Mouse (Mus musculus) cerebellum, adult 9-10 months (tissue): ENCODE measurements at regions not wholly inside any gene's neighbourhood (a gene's known extent, or its start where the extent isn't known, plus 50 kb on each side); places are given as distances from the start of the nearest gene placed in this dataset.
A peak's percentile ranks its signal among the peaks of the same experiment; 100 is the strongest.
"Not testable (repeated sequence)": the region's sequence is repeated elsewhere in the genome, so short reads cannot be mapped to it uniquely, and the experiment has no call there.

Experiments used
- DNase-seq: peaks from one replicate; pipeline ENCODE4 v3.0.0; 2022

DNA sequence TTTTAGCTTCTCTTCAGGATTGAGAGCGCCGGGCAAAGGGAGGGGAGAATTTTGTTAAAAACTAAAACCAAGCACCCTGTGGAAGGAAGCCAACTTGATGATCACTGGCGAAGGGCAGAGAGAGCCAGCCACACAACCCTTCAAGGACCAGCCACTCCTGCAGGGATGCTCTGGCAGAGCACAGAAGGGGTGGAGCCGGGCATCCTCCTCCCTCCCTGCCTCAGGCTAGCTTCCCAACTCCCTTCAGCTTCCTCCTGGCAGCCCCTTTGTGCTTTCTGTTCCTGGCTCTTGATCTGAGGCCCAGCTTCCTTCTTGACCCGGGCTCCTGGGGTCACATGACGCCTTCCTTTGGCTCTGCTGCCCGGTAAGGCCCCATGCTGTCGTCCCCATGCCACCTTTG is 591.8 kb upstream of the Gm10131 start:
- DNase-seq: no peak

DNA sequence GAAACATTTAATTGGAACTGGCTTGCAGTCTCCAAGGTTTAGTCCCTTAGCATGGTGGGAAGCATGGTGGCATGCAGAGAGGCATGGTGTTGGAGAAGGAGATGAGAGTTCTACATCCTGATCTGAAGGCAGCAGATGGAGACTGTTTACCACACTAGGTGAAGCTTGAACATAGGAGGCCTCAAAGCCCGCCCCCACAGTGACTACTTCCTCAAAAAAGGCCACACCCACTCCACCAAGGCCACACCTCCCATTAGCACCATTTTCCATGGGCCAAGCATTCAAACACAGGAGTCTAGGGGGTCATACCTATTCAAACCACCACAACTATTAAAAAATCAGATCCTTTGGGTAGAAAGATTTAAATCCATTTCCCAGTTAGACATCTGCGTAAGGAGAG is 591.3 kb upstream of the Gm10131 start:
- no peak for DNase-seq

DNA sequence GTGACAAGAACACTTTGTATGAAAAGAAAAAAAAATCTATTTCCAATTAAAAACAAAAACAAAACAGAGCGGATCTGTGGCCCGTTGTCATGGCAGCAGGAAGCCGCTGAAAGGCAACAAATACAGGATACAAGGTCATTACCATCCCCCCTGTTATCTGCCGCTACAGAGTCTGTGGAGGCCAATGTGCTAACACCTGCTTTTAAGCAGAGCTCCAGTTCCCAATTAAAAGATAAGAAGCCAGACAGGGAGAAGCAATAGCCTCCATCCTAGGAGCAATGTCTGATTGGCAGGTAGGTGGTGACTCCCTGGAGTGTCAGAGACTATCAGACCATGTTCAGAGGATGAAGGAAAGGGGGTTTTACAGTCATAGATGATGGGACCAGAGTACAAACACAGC is 587.5 kb upstream of the Gm10131 start:
- no peak for DNase-seq

DNA sequence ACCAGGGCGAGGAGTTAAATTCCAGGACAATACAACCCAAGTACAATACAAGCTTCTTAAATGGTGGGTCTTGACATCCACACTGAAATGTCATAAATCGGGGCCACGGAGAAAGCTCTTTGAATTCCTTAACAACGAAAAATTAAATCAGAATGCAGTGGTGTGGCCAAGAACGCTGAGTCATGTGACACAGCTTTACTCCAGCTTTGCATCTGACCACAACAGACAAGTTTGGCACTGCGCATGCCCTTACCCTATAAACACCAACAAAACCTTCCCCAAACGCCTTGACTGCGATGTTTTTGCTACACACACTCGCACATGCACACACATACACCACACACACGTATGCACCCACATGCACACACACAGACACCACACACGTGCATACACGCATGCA is 584.8 kb upstream of the Gm10131 start:
- DNase-seq: no peak

DNA sequence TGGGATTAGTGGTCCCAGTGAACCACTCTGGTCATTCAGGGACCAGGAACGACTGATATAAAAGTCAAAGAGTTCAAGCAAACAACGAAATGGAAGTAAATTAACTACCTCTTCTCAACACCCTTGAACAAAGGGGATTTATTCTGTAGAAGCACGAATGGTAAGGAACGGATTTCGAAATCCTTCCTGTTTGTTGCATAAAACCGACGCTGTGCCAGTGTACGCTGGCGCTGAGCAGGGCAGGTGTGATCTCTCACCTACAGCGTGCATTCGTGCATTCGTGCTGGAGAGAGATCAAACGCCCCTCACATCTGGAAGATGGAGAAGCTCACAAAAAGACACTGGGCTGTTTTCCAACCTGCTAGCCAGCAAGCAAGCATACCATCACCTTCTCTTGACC is 581.1 kb upstream of the Gm10131 start:
- DNase-seq: no peak

DNA sequence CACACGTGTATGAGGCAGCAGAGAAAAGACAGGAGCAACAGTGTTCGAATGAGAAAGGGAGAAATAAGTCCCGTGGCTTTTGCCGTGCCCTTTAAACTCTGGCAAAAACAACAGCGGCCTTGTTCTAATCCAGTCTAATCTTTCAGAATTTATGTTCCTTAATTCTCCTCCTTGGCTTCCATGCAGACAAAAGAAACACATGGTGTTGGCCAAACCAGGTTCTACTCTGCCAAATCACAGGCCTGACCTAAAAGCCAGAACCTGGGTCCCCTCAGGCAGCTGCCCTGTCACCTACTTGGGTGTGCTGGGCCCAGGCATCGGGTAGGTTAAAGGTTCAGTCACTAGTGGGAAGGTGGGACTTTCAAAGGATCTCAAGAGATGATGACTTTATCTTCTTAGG is 580.2 kb upstream of the Gm10131 start:
- no peak for DNase-seq

DNA sequence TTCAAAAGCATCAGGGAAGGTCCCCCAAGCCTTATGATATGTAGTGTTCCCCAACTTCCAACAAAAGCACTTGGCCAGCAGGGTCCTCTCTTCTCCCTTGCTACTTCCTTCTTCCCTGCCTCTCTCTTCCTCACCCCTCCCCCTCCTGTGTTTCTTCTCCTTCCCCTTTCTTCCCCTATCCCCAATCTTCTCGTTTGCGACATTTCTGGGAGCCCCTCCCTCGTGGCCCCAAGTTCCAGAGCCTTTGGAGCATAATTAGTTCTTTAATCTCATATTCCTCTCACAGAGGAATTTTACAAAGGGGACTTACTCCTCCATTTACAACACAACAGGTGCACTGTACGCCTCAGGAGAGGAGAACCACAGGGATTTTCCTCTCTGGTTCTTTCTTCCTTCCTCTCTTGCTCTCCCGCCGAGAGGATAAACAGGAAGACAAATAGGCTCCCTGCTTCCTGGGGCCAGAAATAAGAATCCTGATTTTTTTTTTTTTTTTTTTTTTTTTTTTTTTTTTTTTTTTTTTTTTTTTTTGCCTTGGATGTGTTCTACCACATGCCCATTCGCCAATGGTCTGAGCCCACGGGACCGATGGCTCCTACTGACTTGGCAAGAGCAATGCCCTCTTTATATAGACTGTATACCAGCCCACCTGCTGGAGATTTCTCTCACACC is 578.4 kb upstream of the Gm10131 start:
- no peak for DNase-seq

DNA sequence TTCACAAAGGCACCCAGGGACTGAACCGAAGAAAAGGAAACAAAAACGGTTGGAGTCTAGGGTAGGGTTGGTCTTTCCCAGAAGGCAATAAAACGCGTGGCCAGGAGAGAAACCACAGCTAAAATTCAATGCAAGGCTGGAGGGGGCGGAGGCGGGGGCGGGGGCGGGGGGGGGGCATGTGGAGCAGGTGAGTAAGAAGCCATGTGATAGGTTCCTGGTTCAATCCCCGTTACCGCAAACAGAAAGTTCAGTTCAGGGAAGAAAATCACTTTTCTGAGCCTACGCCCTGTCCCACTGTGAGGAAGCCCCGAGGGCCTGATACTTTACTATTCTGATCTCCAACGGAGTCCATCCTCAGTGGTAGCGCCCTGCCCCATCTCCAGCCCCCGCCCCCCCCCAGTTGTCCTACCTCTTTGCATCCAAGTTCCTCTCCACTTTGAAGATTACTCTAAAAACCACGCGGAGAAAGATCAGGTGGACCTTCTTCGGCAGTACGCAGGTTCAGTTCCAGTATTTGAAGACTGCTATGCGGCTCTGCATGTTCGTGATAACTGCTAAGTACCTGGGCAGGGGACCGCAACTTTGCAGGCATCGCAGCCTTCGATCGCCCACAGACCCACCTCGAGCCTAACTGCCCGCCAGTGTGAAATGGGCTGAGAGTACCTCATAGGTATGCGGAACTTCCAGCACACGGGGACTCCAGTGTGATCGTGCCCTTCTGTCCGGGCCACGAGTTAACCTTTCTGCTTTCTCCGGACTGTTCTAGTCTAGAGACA is 577.7 kb upstream of the Gm10131 start:
- DNase-seq: no peak

DNA sequence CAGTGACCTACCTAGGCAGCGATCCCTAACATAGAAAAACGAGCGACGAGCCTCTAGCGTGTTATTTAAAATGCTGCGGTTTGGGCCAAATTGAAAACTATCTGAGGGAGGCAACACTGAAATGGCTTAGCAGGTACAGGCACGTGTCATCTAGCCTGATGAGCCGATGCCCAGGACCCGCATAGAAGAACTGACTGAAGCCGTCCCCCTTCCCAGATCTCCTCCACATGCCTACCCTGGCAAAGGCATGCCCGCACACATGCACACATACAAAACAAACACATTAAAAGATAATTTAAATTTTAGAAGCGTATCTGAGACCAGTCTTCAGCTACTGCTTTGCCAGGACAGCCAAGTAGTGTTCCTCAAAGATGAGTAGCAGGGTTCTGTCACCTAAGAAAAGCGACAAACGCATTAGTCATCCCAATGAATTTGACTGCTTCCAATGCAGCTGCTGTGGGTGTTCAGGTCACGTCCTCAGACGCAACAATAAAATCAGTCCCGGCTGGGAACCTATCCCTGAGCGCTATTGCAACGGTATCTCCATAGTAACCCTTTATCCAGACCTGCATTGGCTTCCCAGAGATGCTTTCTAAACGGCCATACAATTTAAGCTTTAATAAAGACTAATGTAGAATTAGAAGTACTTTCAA is 577.0 kb upstream of the Gm10131 start:
- DNase-seq: no peak

DNA sequence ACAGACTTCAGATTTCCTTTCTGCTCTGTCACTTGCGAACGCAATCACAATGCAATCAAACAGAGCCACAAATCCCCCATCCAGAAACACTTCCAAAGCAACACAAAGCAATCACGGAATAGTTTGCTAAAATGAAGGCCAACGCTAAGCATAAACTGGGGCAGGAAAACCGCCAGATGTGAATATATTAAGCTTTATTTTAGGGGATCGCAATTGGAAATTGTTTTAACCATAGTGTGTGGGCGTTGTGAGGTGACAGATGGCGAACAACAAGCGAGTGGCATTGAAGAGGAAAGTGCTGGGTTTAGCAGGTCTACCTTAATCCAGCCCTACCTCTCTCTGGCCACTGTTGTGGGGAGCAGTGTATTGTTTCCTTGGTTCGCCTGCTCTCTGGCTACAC is 574.8 kb upstream of the Gm10131 start:
- DNase-seq: no peak

DNA sequence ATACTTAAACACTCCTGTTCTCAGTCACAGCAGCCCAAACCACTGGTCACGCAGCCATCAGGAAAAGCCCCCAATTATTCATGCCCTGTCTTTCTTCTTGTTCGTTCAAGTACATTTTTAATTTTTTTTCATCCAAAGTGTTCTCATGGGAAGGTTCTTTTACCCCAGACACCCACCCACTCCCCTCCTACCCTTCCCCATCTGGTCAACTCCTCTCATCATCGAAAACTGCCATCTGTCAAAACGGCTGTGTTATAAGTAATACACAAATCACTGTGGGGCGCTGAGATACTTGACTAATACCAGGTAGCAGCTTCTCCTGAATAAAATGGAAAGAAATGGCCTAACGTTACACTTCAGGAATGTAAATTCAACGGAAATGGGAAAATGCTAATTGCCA is 573.1 kb upstream of the Gm10131 start:
- DNase-seq: no peak

DNA sequence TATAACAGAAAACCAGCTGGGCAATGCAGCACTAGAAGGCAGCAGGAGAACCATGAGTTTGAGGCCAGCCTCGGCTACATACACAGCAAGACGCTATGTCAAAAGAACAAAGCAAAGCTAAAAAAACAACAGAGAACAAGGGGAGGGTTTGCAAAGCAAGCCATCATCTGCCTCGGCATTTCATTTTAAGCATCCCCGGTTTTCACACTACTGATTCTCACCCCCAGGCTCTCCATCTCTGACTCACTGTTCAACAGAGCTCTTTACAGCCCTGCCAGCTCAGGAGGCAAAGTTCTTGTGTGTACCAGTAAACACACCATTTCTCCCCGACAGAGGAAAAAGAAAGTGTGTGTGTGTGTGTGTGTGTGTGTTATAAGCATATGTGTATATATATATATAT is 571.6 kb upstream of the Gm10131 start:
- DNase-seq: no peak

DNA sequence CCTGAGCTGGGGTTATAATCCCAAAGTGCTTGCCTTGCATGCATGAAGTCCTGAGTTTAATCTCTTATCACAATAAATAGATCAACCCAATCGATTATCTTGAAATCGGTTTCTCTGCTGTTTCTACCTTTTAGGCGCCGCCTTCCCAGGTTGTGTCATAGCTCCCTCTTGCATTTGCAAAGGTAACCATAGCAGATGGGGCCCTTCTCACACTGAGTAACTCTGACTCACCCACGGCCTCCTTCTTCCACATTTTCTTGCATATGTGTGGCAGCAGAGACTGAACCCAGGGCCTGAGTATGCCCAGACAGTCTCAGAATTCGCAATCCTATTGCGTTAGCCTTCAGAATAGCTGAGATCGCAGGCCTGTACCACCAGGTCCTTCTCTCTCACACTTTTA is 570.7 kb upstream of the Gm10131 start:
- DNase-seq: no peak

DNA sequence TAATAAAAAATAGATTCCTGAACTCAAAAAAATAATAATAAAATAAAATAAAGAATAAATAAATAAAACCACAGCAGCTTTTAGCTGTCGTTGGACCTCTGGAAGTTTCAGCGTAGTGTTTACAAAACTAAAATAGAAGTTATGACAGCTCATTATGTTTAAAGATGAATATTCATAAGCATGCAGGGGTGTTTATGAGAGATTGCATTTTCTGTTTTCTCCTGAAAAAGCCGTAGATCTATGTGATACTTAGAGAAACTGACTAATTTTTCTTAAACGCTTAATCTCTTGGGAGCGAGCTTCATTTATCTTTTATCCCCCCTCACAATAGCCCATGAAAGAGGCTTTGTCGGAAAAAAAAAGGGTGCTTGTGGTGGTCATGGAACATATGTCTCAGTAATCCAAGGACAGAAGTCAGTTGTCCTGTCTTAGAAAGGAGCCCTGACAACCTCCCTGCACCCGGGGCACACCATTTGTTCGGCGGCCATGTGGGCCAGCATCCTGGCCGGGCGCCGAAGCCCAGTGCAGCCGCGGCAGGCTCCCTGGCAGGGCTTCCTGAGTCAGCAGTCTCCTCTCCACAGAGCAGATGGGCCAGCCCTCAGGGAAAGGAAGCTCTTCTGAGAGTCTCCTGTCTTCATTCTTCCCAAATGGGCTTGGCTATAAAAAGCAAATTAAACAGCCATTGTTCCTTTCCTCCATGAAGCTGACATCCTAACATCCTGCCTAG is 568.2 kb upstream of the Gm10131 start:
- DNase-seq: peak; percentile 96

DNA sequence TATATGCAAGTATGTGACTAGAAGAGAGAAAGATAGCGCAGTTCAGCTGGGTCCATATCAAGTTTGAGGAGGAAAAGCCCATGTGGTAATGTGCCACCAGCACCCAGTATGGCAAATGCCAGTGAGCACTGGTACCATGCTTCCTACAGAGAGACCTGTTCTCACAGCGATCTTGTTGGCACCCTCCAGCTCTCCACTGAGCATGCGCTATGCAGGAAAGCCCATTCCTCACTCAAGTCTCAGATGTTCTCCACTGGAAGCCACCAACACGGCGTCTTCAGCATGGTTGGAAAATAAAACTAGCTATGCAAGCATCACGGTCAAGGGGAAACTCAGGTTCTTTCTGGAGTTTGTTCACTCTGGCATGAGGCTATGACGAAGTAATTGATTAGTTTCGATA is 567.3 kb upstream of the Gm10131 start:
- peak; percentile 38 for DNase-seq

DNA sequence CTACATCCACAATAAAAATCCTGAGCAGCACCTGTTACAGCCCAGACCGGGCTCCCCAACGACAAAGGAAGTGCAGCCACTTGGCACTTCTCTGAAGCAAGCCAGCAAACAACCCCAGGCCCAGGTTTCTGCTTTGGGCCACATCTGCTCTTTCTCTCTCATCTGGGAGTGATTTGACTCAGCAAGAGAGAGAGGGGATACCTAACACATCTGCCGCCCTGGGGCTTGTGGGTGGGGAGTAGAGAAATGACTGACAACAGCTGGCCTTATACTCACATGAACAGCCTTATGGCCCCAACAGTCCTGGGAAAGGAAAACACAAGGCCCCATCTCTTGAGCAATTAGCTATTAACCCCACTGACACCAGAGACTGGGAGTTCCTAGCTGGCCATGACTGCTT is 560.2 kb upstream of the Gm10131 start:
- no peak for DNase-seq

DNA sequence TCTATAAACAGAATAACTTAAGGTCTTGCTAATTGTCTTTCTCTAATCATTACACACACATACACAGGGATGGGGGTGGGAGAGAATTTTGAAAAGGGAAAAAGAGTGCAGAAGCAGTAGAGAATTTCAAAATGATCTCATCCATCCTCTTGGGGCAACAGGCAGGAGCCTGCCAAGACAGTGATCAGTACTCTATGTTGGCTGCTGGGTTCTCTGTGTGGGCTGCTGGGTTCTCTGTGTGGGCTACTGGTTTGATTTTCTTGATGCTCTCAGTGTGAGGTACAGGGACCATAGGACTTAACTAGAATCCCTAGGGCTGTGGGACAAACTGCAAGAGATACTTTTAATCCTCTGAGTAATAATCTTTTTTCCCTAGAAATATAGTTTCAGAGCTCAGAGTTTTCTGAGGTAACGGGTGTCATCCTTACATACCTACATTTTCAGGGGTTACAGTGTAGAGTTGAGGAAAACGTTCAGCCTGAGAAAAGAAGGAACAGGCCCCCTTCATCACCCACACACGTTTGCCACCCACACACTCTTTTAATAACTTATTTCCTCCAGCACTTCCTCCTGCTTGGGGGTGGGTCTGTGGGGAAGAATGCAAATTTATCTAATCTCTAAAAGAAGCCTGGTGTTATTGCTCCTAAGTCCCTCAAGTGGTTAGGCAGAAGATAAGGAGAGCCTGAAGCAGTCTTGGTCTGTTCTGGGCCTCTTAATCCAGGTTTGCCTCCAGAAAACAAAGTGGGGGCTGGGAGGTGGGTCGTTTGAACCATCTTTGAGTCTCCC is 559.6 kb upstream of the Gm10131 start:
- no peak for DNase-seq

DNA sequence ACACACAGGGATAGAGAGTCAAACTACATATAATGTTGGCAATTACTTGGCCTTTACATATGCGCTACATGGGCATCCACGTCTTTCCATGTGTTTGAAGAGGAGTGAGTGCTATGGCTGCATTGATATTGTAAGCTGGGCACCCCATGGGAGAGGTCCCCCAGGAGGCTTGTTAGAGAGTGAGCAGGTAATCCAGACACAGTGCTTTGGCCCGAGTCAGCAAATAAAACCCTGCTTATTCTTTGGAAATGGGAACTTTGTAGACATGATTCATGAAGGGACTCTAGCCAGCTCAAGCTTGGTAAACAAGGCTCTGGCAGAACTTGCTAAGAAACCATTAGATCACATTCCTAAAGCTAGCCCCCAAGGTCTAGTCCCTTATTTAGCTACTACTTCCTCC is 557.6 kb upstream of the Gm10131 start:
- DNase-seq: no peak

DNA sequence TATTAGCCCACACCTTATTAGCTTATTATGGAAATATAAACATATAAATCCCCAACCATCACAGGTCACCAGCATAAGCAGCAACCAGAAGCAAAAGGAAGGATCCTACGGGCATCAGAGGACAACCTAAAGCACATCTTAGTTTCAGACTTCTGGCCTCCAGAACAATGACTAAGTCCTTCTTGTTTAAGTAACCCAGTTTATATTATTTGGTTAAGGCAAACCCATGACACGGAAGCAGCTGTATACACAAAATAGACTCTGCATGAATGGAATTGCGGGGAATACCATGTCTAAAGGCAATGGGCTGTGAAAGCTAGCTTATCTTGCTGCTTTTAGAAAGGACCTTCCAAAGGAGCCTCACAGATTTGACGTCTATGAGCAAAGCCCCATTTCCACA is 552.9 kb upstream of the Gm10131 start:
- DNase-seq: no peak

DNA sequence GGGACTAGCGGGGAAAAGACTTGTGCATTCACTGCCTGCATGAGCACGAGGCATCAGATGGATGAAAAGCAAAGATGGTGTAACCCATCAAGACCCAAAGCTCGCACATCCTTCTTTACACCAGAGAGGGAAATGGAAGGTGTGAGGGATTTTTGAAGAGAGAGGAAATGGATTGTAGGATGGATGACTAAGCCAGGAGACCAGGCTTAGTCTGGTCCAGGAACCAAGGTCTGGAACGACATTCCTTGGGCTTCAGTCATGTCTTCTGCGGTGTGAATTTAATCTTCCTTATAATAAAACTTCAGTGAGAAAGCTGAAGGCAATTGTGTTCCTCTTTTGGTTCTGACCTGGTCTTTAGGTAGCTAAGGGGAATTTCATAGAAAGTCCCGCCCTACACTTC is 551.0 kb upstream of the Gm10131 start:
- no peak for DNase-seq

DNA sequence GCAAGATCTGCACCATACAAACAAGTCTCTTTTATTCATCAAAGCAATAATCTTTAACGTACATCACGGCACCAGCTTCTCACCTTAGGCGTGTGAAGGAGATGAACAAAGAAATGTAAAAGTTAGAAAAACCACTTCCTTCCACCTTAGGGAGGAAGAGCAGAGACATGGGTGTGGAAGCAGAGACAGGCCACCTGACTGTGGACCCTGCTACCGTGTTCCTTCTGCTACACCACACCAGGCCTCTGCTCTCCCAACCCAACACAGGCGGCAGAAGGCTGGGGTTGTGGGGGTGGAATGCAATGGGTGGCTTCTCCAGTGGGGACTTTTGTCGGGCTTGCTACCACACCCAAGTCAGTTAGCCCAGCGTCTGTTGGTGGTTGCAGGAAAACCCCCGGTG is 540.2 kb upstream of the Gm10131 start:
- no peak for DNase-seq

DNA sequence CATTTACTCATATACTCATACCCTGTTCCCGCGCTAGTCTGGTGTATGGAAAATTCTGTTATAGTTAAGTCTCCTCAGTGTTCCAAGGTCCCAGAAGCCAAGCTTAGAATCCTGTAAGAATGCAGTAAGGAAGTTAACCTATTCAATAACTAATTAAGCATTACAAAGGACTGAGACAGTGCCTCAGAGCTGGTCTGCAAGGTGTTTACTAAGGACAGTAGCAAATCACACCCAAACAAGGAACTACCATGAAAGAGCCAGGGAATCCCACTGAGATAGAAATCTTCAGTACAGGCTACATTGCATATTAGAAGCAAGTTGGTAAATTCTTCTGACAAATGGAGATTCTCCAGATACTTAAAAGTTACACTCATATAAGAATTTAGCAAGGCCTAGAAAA is 516.7 kb upstream of the Gm10131 start:
- DNase-seq: not testable (repeated sequence)

DNA sequence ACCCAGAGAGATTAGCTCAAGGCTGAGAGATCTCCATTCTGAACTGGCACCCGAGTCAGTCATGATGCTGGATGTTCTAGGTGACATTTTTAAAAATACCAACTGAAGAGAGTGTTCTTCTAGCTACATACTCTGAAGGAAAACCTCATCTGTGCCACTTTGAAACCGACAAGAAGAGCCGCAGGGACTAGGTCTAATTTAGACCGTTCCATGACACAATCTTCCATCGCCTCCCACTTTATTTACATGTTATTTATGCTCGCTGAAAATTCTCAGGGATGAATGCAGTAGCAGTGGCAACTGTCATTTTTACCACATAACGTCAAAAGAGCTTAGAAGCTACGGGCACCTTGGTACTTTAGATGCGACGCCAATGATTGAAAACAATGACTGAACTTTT is 514.1 kb upstream of the Gm10131 start:
- no peak for DNase-seq
